Mouse (Mus musculus): ENCODE data around the gene Vezt. TPM values are rescaled to one million over a fixed set of nuclear protein-coding genes. Genes with fewer than 3 reads are reported as not detected.

Gene Vezt
- polyA plus RNA-seq, 1 experiment = 25.7 TPM

- DNase-seq = no peak
- Histone ChIP-seq H3K27me3 (ENCODE audit: control insufficient read depth, insufficient read depth, low read length) (no peaks in the 10 kb centered on the region), H3K27ac (ENCODE audit: insufficient read depth, low read length) (no peak overlapping the region), H3K4me3 (replicated peaks; ENCODE audit: insufficient read depth, low read depth, low read length) (no peak overlapping the region), H3K4me1 (ENCODE audit: control insufficient read depth, insufficient read depth, low read length) (no peaks in the 10 kb centered on the region)
- WGBS = 100% methylated on average over 1 of the region's 1 CpGs
- TF ChIP-seq CTCF (IDR thresholded peaks at IDR 0.05; ENCODE audit: borderline replicate concordance, insufficient read depth, low read depth, low read length) = no peak
- TF ChIP-seq POLR2A (IDR thresholded peaks at IDR 0.05; ENCODE audit: borderline replicate concordance, insufficient read depth, low read length) = no peak
Measured at GRCm38 (mm10) chr10:93891031-93891430, 144.6 kb downstream of the Vezt start.

GRCm38 (mm10) chr10:93890565-93890964 lies 145.1 kb downstream of the Vezt start:
- Histone ChIP-seq H3K27me3 (ENCODE audit: control insufficient read depth, insufficient read depth, low read length) (no peaks in the 10 kb centered on the region), H3K4me1 (ENCODE audit: control insufficient read depth, insufficient read depth, low read length) (no peaks in the 10 kb centered on the region), H3K4me3 (replicated peaks; ENCODE audit: insufficient read depth, low read depth, low read length) (no peak overlapping the region), H3K27ac (ENCODE audit: insufficient read depth, low read length) (no peak overlapping the region)
- 75% methylated on average over 4 of the region's 4 CpGs for WGBS
- no peak for TF ChIP-seq POLR2A (IDR thresholded peaks at IDR 0.05; ENCODE audit: borderline replicate concordance, insufficient read depth, low read length)
- TF ChIP-seq CTCF (IDR thresholded peaks at IDR 0.05; ENCODE audit: borderline replicate concordance, insufficient read depth, low read depth, low read length) = no peak
- no peak for DNase-seq

- H3K4me3 ChIP-seq (replicated peaks; ENCODE audit: insufficient read depth, low read depth, low read length) = peak overlapping the region; percentile 95
- H3K27me3 ChIP-seq (ENCODE audit: control insufficient read depth, insufficient read depth, low read length) = no peaks in the 10 kb centered on the region
- under 1% methylated on average over 22 of the region's 22 CpGs for WGBS
- H3K4me1 ChIP-seq (ENCODE audit: control insufficient read depth, insufficient read depth, low read length) = no peaks in the 10 kb centered on the region
- H3K27ac ChIP-seq (ENCODE audit: insufficient read depth, low read length) = peak overlapping the region; percentile 56
- no peak for DNase-seq
- TF ChIP-seq CTCF (IDR thresholded peaks at IDR 0.05; ENCODE audit: borderline replicate concordance, insufficient read depth, low read depth, low read length) = no peak
Measured at GRCm38 (mm10) chr10:93889976-93890375, 145.6 kb downstream of the Vezt start.

DNA sequence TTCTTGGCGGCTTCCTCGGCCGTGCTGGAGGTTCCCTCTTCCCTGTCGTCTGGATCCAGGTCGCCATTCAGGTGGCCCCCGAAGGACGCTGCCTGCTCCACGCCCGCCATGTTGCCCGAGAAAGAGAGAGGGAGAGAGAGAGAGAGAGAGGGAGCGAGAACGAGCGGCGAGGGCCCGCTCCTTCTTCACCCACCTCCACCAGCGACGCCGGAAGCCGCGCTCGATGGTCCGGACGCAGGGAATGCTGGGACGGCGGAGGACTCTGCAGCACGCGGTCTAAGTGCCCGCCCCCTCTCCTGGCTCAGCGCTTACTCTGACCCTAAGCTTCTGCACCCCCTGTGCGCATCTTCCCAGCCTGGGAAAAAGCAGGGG lies 146.1 kb downstream of the Vezt start:
- DNase-seq = peak; percentile 90
- Histone ChIP-seq H3K27ac (ENCODE audit: insufficient read depth, low read length) (peak overlapping the region; percentile 57), H3K4me3 (replicated peaks; ENCODE audit: insufficient read depth, low read depth, low read length) (peak overlapping the region; percentile 95), H3K27me3 (ENCODE audit: control insufficient read depth, insufficient read depth, low read length) (no peaks in the 10 kb centered on the region), H3K4me1 (ENCODE audit: control insufficient read depth, insufficient read depth, low read length) (no peaks in the 10 kb centered on the region)
- 1% methylated on average over 22 of the region's 30 CpGs for WGBS
- peak; percentile 70; the same call in 1 of the 2 replicates for TF ChIP-seq POLR2A (IDR thresholded peaks at IDR 0.05; ENCODE audit: borderline replicate concordance, insufficient read depth, low read length)
- TF ChIP-seq CTCF (IDR thresholded peaks at IDR 0.05; ENCODE audit: borderline replicate concordance, insufficient read depth, low read depth, low read length) = no peak

Other genes starting within 250 kb of the Vezt start
- 0.05 TPM in 2 replicates for gene Usp44, start 204.3 kb downstream of the Vezt start, polyA plus RNA-seq (2012; rRNA removed)
- 115 and 131 TPM in 2 replicates for gene Metap2, start 138.7 kb downstream of the Vezt start, polyA plus RNA-seq (2012; rRNA removed)
- gene Fgd6, start 184 bp upstream of the Vezt start, polyA plus RNA-seq (2012; rRNA removed) = 5.4 and 6.0 TPM in 2 replicates
- 10.4 and 10.6 TPM in 2 replicates for gene Nr2c1, start 112.2 kb upstream of the Vezt start, polyA plus RNA-seq (2012; rRNA removed)
- 336 and 363 TPM in 2 replicates for gene Ndufa12, start 162.9 kb upstream of the Vezt start, polyA plus RNA-seq (2012; rRNA removed)